Mouse (Mus musculus) neural tube, embryonic 15.5 days (tissue): ENCODE measurements around the gene Plxdc1. TPM values are rescaled to one million over a fixed set of nuclear protein-coding genes. Genes with fewer than 3 reads are reported as not detected.

Source experiments
- ATAC-seq: fragments of 200-750 bp; cut with Nextera tagmentation; 2 replicates; pipeline ENCODE4 v1.8.0; 2017; ENCODE audit warnings: mild to moderate bottlenecking, moderate TSS enrichment, moderate library complexity; ENCODE audit not compliant: low FRiP score
- H3K27ac ChIP-seq: fragments of 300-500 bp; sonication (generic); replicated peaks from 2 replicates; pipeline ENCODE4 v1.5.1; 2015; ENCODE audit warnings: mild to moderate bottlenecking, inconsistent platforms
- H3K27me3 ChIP-seq: fragments of 300-500 bp; sonication (generic); replicated peaks from 2 replicates; pipeline ENCODE4 v1.6.1; 2015; ENCODE audit warnings: inconsistent platforms
- H3K36me3 ChIP-seq: fragments of 300-500 bp; sonication (generic); 2 replicates; pipeline ENCODE4 v1.6.1; 2015; ENCODE audit warnings: inconsistent platforms
- H3K4me1 ChIP-seq: fragments of 300-500 bp; sonication (generic); 2 replicates; pipeline ENCODE4 v1.6.1; 2015; ENCODE audit warnings: inconsistent platforms
- H3K4me2 ChIP-seq: fragments of 300-500 bp; sonication (generic); 2 replicates; pipeline ENCODE4 v1.6.1; 2015; ENCODE audit warnings: inconsistent platforms, mild to moderate bottlenecking, moderate library complexity
- H3K4me3 ChIP-seq: fragments of 300-500 bp; sonication (generic); replicated peaks from 2 replicates; pipeline ENCODE4 v1.5.1; 2015; ENCODE audit warnings: mild to moderate bottlenecking, inconsistent platforms
- H3K9ac ChIP-seq: fragments of 300-500 bp; sonication (generic); replicated peaks from 2 replicates; pipeline ENCODE4 v1.6.1; 2015; ENCODE audit warnings: mild to moderate bottlenecking, inconsistent platforms
- H3K9me3 ChIP-seq: fragments of 300-500 bp; sonication (generic); replicated peaks from 2 replicates; pipeline ENCODE4 v1.6.1; 2016; ENCODE audit warnings: inconsistent platforms
- WGBS: fragments of 180-500 bp; shearing (Covaris S2); methylation state at CpG from one replicate; pipeline ENCODE4 v1.1.7; 2015; ENCODE audit warnings: mixed read lengths; 5-methylcytosine and 5-hydroxymethylcytosine counted together
- polyA plus RNA-seq: library from polyadenylated mRNA; unstranded; fragments of >200 nt; fragmentation: Nextera tagmentation; extraction: Ambion mirVana; gene quantifications from 2 replicates; pipeline ENCODE4 v1.2.1, GENCODE M21; 2015

Gene Plxdc1
- polyA plus RNA-seq, 1 experiment from 2014 or later: 1.1 TPM

- Histone ChIP-seq H3K4me1 (no peaks in the 10 kb centered on the region), H3K27ac (no peak overlapping the region), H3K27me3 (no peaks in the 10 kb centered on the region), H3K4me3 (no peak overlapping the region), H3K9ac (no peak overlapping the region), H3K36me3 (peaks cover 89% of the 10 kb centered on the region), H3K9me3 (no peaks in the 10 kb centered on the region), H3K4me2 (no peak overlapping the region)
- ATAC-seq: no peak
- WGBS: 69% methylated on average over 8 of the region's 9 CpGs
Measured at GRCm38 (mm10) chr11:98011716-98012115, 25.5 kb upstream of the Plxdc1 start.

- WGBS: 85% methylated on average over 11 of the region's 11 CpGs
- Histone ChIP-seq H3K9me3 (no peaks in the 10 kb centered on the region), H3K36me3 (peaks cover 87% of the 10 kb centered on the region), H3K9ac (no peak overlapping the region), H3K27ac (no peak overlapping the region), H3K27me3 (no peaks in the 10 kb centered on the region), H3K4me1 (peaks cover 9% of the 10 kb centered on the region), H3K4me2 (no peak overlapping the region), H3K4me3 (no peak overlapping the region)
- no peak for ATAC-seq
Measured at GRCm38 (mm10) chr11:98008087-98008486, 21.8 kb upstream of the Plxdc1 start.

- Histone ChIP-seq H3K27me3 (no peaks in the 10 kb centered on the region), H3K4me2 (no peak overlapping the region), H3K9me3 (no peaks in the 10 kb centered on the region), H3K9ac (no peak overlapping the region), H3K4me3 (no peak overlapping the region), H3K36me3 (peaks cover 69% of the 10 kb centered on the region), H3K4me1 (peaks cover 26% of the 10 kb centered on the region), H3K27ac (no peak overlapping the region)
- 86% methylated on average over 10 of the region's 10 CpGs for WGBS
- ATAC-seq: no peak
Measured at GRCm38 (mm10) chr11:98005686-98006085, 19.4 kb upstream of the Plxdc1 start.

GRCm38 (mm10) chr11:98005076-98005475 lies 18.8 kb upstream of the Plxdc1 start:
- WGBS: 56% methylated on average over 13 of the region's 13 CpGs
- Histone ChIP-seq H3K27ac (no peak overlapping the region), H3K36me3 (peaks cover 63% of the 10 kb centered on the region)

GRCm38 (mm10) chr11:98004161-98004560 lies 17.9 kb upstream of the Plxdc1 start:
- no peak overlapping the region for H3K9ac ChIP-seq
- H3K36me3 ChIP-seq: peaks cover 54% of the 10 kb centered on the region
- H3K4me2 ChIP-seq: no peak overlapping the region
- no peaks in the 10 kb centered on the region for H3K9me3 ChIP-seq
- H3K4me3 ChIP-seq: no peak overlapping the region
- H3K27ac ChIP-seq: peak overlapping the region; percentile 45
- H3K27me3 ChIP-seq: no peaks in the 10 kb centered on the region
- WGBS: 68% methylated on average over 8 of the region's 8 CpGs
- H3K4me1 ChIP-seq: peaks cover 29% of the 10 kb centered on the region
- no peak for ATAC-seq

More at GRCm38 (mm10) chr11:98005076-98005475, 18.8 kb upstream of the Plxdc1 start:
- no peaks in the 10 kb centered on the region for H3K27me3 ChIP-seq
- H3K4me3 ChIP-seq: no peak overlapping the region
- no peaks in the 10 kb centered on the region for H3K9me3 ChIP-seq
- no peak for ATAC-seq
- H3K9ac ChIP-seq: no peak overlapping the region
- peaks cover 26% of the 10 kb centered on the region for H3K4me1 ChIP-seq
- H3K4me2 ChIP-seq: no peak overlapping the region

- no peak for ATAC-seq
- H3K9me3 ChIP-seq: no peaks in the 10 kb centered on the region
- no peak overlapping the region for H3K4me3 ChIP-seq
- WGBS: 35% methylated on average over 17 of the region's 17 CpGs
- peaks cover 45% of the 10 kb centered on the region for H3K36me3 ChIP-seq
- H3K4me1 ChIP-seq: peaks cover 29% of the 10 kb centered on the region
- peak overlapping the region; percentile 7; the same call in 1 of the 2 replicates for H3K4me2 ChIP-seq
- no peak overlapping the region for H3K27ac ChIP-seq
- H3K9ac ChIP-seq: no peak overlapping the region
- H3K27me3 ChIP-seq: no peaks in the 10 kb centered on the region
Measured at GRCm38 (mm10) chr11:98003171-98003671, 17.0 kb upstream of the Plxdc1 start.

- Histone ChIP-seq H3K4me3 (no peak overlapping the region), H3K9me3 (no peaks in the 10 kb centered on the region), H3K27me3 (no peaks in the 10 kb centered on the region), H3K4me2 (peak overlapping the region; percentile 7; the same call in 1 of the 2 replicates), H3K36me3 (peaks cover 40% of the 10 kb centered on the region), H3K9ac (no peak overlapping the region; the same call in 1 of the 2 replicates), H3K27ac (no peak overlapping the region), H3K4me1 (peaks cover 29% of the 10 kb centered on the region)
- 15% methylated on average over 12 of the region's 12 CpGs for WGBS
- ATAC-seq: no peak
Measured at GRCm38 (mm10) chr11:98002627-98003026, 16.4 kb upstream of the Plxdc1 start.

- Histone ChIP-seq H3K4me3 (no peak overlapping the region), H3K4me2 (no peak overlapping the region), H3K27ac (no peak overlapping the region), H3K4me1 (peaks cover 29% of the 10 kb centered on the region), H3K36me3 (peaks cover 34% of the 10 kb centered on the region), H3K9ac (no peak overlapping the region), H3K27me3 (no peaks in the 10 kb centered on the region), H3K9me3 (no peaks in the 10 kb centered on the region)
- no peak for ATAC-seq
- WGBS: 56% methylated on average over 6 of the region's 6 CpGs
Measured at GRCm38 (mm10) chr11:98001986-98002385, 15.7 kb upstream of the Plxdc1 start.

GRCm38 (mm10) chr11:98001351-98001824 lies 15.1 kb upstream of the Plxdc1 start:
- Histone ChIP-seq H3K9me3 (no peaks in the 10 kb centered on the region), H3K4me2 (no peak overlapping the region), H3K4me3 (no peak overlapping the region), H3K9ac (no peak overlapping the region), H3K27me3 (no peaks in the 10 kb centered on the region), H3K36me3 (peaks cover 30% of the 10 kb centered on the region), H3K4me1 (peaks cover 29% of the 10 kb centered on the region), H3K27ac (no peak overlapping the region)
- WGBS: 27% methylated on average over 11 of the region's 11 CpGs
- ATAC-seq: no peak

GRCm38 (mm10) chr11:98000378-98001140 lies 14.3 kb upstream of the Plxdc1 start:
- ATAC-seq: no peak
- Histone ChIP-seq H3K36me3 (peaks cover 24% of the 10 kb centered on the region), H3K27ac (no peak overlapping the region), H3K27me3 (no peaks in the 10 kb centered on the region), H3K4me2 (no peak overlapping the region), H3K4me1 (peaks cover 34% of the 10 kb centered on the region), H3K9ac (no peak overlapping the region), H3K9me3 (no peaks in the 10 kb centered on the region), H3K4me3 (no peak overlapping the region)
- 30% methylated on average over 7 of the region's 7 CpGs for WGBS

GRCm38 (mm10) chr11:97999748-98000147 lies 13.5 kb upstream of the Plxdc1 start:
- peaks cover 16% of the 10 kb centered on the region for H3K36me3 ChIP-seq
- H3K9ac ChIP-seq: no peak overlapping the region
- no peaks in the 10 kb centered on the region for H3K9me3 ChIP-seq
- no peak overlapping the region for H3K4me3 ChIP-seq
- H3K27ac ChIP-seq: no peak overlapping the region
- no peaks in the 10 kb centered on the region for H3K27me3 ChIP-seq
- 61% methylated on average over 5 of the region's 5 CpGs for WGBS
- peaks cover 42% of the 10 kb centered on the region for H3K4me1 ChIP-seq
- no peak overlapping the region for H3K4me2 ChIP-seq
- no peak for ATAC-seq
